Mouse (Mus musculus) mature B cell (primary cell): Measurements from ENCODE around the gene Cds1.

Experiments used
- in situ Hi-C: fragments of 300-500 bp; cut with MboI; formaldehyde crosslinking; loops from 2 replicates; pipeline ENCODE4 v1.14.3; 2019

Gene Cds1

DNA sequence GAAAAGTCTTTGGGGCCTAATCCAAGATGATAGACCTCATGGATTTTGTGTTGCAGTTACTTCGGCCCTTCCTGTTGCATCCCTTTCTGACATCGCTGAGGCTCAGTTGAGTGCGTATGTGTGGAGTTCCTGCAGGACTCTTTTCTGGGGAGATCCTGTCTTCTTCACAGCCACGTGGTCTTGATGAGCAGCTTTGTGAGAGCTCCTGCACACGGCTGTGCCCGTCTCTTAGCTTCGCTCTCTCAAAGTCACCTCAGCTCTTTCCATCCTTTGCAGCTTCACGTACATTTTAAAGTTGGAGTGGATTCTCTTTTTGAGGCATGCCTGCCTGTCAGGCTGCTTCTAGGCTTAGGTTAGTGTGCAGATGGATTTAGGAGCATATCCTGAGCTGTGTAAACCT lies 11.6 kb downstream of the Cds1 start:
- in situ Hi-C loops, result no loop called here

DNA sequence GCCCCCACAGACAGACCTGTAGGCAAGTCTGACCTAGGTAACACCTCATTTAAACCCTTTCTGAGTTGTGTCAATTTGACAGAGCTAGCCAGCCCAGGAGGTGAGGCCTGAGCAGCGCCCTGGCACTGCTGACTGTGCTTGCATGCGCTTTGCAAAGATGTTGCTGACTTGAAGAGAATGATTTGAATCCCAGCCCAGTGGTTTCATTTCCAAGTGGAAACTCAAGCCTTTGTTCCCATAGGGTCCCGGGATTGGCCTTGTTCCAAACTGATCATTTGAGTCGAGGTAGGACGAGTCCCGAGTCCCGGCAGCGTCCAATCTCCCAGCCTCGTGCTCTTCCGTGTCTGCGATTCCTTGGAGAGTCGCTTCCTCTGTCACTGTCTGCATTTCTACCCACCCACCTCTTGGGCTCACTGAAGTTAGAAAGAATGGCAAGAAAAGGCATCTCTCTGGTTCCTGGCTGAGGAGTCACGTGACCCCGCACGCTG lies 14.5 kb downstream of the Cds1 start:
- in situ Hi-C loops, result no loop called here

DNA sequence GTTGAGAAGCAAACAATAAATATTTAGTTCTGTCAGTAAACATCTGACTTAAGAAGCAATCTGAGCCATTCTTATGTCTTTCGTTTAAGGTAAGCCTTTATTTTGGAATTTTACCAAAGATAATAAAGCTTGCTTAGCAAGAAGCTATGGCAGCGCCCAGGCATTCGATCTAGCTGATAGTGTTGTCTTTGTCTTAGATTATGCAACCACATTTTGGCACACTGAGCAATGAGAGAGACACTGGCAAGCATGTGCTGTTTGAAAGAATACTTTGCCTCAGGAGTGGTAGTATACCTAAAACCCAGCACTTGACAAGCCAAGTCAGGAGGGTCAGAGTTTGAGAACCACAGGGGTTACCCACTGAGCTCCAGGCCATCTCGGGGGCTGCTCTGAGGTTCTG lies 16.0 kb downstream of the Cds1 start:
- in situ Hi-C loops, result no loop called here

DNA sequence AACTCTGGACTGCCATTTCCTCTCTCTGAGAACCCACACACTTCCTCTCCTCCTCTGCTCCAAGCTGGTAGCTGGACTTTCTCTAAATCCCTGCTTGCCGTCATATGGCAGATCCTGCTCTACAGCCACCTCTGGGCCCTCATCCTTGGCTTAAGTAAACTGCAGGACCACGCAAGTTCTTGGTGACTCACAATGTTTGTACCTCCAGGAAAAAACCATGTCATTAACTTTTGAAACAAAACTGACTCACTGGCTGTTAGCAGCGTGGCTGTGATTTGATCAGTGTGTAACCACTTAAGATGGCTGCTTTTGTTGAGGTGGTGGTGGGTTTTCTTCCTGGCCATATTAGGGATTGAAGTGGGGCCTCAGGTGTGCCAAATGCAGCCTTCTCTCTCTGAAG lies 19.4 kb downstream of the Cds1 start:
- in situ Hi-C loops, result no loop called here

DNA sequence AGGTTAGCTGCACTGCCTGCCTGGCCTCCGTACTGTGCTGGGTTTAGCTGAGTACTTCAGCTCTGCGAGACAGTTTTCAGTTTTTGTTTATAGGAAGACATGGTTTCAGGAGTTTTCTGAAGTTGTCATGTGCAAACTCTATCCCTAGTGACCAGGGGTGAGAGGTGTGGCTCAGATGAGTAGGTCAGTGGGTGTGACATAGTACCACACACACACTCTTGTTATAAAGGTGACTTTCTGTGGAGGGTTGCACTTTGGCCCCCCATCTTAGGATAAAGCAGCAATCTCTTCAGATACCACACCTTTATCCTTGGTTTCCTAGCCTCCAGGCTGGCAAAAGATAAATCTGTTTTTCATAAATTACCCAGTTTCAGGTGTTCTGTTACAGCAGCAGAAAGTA lies 19.9 kb downstream of the Cds1 start:
- in situ Hi-C loops, result no loop called here

DNA sequence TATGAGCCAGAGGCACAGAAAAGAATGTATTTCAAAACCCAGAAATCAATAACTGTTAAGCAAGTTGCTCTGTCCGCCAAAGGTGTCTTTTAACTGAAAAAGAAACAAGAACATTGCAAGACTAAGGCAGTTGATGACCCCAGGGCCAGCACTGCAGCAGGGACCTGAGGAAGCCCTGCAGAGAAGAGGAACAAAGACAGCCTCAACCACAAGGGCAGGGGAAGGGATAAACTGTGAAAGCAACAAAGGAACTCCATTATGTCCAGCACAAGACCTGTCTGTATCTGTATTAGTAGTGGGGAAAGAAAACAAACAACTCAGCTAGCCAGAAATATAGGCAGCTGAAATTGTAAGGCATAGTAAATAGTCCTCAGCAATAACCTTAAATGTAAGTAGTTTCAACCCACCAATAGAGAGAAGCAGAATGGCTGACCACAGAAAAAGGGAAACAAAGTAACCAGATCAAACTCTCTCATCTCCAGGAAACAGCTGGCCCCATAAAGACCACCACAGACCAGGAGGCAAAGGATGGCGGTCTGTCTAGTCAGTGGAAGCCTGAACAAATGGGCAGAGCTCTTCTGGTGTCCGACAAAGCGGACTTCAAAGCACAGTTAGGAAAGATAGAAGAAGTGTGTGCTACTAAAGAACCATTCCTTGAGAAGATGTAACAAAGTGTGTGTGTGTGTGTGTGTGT lies 21.1 kb downstream of the Cds1 start:
- in situ Hi-C loops, result no loop called here

DNA sequence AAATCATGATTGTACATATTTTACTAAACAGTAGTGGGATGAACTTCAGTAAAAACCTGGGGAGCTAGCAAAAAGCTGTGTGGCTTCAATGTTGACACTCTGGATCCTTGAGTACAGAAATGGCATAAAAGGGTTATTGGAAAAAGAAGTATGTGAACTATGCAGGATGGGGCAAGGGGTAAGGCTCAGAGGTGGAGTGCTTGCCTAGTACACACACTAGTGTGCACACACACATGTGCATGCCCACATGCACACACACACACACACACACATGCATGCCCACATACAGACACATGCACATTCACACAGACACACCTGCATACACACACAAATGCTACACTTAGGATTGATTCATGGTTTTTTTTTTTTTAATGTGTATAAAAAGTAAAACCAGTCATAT lies 24.8 kb downstream of the Cds1 start:
- in situ Hi-C loops, result no loop called here

DNA sequence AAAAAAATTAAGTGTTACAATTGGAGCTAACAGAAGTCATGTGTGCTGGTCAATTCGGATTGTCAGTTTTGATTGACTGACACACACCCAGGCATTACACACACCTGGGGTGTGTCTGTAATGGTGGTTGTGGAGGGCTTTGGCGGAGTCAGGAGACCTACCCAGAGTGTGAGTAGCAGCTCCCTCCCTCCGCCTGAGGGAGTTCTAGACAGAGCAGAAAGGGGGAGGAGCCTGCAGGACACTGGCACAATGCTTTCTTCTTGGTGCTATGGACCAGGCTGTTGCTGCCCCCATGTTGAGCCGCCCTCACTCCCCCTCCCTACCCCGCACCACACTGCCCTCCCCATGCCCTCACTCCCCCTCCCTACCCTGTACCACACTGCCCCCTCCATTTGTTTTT lies 25.6 kb downstream of the Cds1 start:
- in situ Hi-C loops, result no loop called here

DNA sequence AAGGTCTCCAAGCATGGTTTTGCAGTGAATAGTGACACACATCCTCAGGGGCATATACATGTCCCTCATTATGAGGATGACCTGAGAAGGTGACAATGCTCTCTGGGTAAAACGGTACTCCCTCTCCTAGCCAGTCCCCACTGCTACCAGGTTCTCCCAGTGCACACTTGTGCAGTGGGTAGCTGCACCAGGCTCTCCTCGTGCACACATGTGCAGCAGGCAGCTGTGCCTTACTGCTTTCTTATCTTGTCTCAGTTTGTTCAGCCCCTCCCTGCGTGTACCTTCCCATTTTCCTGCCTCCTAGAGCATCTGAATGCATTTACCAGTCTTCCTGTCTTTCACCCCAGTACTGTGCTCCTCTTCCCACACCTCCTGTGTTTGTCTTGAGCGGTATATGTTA lies 27.7 kb downstream of the Cds1 start:
- in situ Hi-C loops, result no loop called here

DNA sequence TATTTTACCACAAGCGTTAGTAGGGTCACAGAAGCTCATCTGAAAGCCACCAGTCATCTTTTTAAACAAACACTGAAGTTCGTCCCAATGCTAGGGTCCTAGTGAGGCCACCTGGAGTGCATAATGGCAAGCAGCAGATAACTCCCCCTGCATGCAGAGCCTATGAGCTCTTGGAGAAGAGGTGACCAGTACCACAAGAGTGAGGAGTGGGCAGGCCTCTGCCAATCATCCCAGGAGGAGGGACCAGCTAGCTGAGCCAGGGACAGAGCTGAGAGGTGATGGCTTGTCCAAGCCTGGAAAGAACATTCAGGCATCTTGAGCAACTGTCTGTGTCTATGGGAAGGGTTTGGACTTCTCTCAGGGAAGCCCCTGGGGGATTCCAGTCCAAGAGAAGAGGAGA lies 37.0 kb downstream of the Cds1 start:
- in situ Hi-C loops, result no loop called here

DNA sequence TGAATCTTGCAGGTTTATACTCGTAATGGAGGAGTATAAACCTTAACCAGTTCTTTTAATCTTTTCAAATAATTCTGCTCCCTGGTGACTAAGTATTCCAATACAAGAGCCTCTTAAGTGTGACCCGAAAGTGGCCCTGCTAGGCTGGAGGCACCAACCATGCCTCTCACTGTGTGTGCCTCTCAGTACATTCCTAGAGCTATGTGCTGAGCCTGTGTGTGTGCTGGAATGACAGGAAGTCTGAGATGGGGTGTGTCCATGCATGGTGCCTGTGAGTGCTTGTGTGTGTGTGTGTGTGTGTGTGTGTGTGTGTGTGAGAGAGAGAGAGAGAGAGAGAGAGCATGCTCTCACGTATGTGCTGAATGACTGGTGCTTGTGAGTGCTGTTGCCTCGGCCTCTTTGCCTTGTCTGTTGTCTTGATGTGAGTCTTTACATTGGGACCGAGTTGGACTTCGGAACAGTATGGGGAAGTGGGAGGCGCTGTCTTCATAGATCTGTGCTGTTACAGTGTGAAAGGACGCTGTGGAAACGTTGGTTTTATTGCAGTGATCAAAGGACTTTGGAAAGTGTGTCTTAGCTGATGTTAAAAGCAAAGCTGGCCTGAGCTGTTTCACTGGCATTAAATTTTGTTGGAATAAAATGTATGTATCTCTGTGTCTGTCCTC lies 37.6 kb downstream of the Cds1 start:
- in situ Hi-C loops, result no loop called here

DNA sequence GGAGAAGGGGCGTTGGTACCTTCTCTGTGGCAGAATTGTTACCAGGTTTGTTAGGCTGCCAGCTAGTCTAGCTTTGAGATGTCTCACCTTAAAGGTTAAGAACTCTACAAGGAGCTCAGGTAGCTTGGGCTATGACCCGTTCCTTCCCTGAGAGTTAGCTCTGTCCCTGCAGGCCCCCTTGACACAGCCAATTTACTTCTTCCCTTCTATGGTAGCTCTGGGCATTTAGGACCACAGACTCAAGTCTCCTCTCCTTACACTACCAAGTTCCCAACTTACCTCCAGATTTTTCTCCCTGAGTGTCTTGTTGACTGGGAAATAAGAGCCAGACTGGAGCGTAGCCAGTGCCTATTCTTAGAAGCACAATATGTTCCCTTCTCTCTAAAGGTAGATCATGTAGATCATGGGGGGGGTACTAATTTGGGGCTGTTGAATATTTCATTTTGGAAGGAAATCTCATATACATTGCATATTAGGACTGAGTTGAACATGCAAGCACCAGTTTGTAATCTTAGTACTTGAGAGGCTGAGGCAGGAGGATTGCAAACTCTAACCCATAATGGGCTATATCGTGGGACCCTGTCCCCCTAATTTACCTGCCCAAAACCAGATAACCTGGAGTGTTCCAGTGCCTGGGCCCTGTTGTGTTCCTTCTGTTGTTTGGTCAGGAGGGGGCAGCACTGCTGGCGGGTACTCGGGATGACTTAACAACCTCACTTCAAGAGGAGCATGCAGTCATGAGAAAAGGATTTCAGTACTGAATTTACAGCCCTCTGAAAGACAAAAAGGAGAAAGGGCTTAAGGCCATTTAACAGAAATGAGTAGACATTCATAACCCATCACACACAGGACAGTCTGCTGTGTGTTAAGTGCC lies 46.6 kb downstream of the Cds1 start:
- in situ Hi-C loops, result no loop called here

DNA sequence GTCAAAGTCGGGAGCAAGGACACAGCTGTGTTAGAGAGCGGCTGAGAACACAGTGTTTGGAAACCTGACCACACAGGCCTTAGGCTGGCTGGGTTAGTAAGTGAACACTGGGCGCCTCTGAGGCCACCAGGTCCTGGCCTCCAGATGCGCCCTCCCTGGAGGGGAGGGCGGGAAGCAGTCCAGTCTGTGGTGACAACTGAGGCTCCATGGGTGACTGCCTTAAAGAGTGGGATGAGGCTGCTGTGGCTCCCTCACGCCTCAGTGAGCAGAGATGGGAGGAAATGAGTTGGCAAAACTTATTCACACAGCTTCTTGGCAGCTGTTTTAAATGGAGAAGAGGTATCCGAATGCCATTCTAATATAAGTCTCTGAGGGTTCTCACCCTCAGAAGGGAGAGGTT lies 51.9 kb downstream of the Cds1 start:
- in situ Hi-C loops, result no loop called here

DNA sequence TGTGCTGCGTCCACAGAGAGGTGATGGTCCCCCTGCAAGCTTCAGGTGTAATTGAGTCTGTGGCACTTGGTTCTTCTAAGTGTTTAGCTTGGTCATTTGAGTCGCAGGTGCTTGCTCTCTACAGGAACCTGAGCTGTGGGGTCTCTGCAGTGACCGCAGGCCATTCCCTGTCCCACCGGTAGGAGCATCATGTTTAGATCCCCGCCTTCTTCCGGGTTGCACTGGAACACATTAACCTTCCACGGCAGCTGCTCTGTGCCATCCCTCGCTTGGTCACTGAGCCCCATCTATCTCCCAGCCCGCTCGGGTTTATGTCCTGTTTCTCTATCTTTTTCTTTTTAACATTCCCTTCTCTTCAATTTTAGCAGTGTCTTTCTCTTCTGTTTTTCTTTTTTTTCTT lies 54.3 kb downstream of the Cds1 start:
- in situ Hi-C loops, result no loop called here

DNA sequence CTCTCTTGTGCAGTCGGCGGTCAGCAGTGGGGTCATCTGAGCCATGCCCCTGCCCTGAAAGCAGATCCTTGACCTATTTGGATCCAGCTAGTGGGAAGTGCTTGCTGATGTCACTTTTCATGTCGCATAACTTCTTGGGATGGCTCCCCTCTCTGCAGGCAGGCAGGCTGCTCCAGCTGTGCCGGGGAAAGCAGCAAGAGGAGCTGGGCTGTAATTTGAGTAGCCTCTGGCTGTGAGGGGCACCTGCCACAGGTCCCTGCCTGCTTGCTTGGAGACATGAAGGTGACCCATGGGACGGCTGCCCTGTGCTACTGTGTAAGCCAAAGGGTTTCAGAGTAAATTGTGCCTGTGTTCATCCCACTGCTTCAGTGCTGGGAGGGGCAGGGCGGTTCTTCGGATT lies 54.9 kb downstream of the Cds1 start:
- in situ Hi-C loops, result no loop called here

DNA sequence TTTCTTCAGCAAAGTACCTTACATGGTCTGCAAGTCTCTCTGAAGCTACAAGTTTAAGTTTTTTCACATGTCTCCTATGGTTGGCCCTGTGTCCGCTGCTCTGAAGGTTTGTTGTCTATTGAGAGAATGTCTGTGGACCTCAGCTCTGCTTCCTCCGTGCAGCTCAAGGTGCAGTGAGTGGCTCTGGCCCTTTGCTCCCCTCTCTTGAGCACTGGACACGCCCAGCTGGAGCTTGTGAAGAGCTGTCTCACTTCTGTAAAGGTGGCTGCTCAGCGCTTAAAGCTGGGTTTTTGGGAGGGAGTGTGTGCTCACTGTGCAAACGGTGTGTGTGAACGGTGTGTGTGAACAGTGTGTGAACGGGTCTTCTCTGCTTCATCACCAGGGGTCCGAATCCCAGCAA lies 56.1 kb downstream of the Cds1 start:
- in situ Hi-C loops, result no loop called here

DNA sequence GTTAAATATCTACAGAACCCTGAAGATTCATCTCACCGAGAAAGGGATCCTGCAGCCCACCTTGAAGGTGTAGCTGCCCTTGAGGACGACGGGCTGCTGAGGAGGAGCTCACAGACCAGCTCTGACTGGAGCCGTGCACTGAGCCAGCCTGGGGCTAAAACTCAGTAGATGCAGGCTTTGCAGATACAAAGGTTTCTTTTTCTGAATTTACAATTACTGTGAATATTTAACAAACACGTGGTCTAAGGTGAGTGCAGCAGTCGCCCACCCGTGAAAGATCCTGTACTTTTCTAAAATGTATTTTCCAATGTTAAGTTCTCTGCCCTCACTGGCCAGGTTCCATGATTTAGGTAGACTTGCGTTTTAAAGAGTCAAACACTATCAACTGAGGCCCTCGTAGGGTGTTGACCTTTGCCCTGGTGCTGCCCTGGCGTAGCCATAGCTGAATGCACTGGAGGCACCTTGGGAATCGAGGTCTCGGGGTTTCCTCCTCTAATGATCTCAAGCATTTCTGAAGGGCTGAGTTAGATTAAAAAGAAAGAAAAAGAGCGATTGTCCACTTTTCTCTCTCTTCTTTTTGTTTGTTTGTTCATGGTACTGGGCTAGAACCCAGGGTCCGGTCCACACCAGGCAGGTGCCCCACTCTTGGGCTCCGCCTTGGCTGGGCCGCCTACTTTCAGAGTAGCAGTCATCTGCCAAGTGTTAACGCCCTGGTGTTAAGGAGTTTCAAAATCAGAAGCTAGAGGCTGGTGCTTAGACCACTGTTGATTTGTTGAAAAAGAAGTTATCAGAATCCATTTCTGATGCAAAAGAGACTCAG lies 56.8 kb downstream of the Cds1 start:
- in situ Hi-C loops, result no loop called here

DNA sequence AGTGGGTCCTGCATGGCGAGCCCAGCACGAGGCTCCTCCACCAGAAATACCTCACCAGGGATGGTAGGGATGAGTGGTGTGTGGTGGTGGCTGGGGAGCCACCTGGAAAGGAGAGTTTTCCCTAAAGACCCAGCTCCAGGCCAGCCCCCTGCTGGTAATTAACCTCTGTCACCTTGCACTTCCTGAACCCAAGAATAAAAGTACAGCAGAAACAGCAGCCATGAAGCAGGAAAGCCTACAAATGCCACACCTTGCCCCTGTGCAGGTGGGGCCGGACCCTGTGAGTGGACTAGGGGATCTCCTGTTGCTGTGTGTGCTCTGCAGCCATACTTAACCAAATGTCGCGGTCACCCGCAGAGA lies 57.4 kb downstream of the Cds1 start:
- in situ Hi-C loops, result no loop called here

DNA sequence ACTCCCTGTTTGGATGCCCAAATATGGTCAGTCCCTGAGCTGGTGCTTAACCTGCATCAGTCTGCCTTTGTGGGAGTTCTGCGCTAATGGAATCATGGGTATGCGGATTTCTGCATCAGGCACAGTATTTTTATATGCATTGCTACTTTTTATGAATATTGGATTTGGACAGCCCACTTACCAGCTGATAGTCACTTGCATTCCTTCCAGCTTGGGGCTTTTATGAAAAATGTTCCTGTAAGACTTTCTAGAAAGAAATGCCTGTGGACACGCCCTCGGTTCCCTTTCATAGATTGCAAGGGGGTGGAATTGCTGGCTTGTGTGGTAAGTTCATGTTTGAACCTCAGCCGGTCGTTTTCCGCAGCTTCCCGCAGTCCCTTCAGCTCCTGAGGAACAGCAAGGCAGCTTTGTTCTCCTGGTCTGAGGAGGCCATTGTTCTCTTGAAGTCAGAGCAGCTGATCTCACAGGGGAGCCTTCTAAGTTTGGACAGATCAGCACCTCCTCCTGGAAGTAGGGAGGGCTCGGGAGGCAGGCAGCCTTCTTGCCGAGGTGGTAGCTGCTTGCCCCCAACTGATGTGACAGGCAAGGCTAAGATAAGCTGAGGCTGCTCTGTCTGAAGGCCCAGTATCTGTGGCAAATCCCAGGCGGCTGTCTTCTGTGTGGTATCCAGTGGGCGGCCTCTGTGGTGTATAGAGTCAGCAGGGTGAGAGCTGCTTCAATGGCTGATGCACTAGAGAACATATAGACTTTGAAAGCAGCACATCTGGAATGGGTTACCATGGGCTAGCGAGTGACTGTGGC lies 60.4 kb downstream of the Cds1 start:
- in situ Hi-C loops, result no loop called here

DNA sequence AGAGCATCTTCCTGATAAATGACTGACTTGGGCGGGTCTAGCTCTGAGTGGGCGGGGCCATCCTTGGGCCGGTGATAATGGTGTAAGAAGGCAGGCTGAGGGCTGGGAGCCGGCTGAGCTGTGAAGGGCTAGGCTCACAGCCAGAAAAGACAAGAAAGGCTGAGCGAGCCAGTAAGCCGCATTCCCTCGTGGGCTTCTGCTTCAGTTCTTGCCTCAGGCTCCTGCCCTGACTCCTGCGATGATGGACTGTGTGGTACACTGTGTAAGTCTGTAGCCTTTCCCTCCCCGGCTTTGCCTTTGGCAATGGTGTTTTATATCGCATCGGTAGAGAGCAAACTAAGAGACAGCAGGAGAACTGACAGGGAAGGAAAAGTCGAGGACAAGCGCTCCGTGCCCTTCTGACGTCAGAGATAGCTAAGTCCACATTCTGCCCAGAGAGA lies 61.6 kb downstream of the Cds1 start:
- in situ Hi-C loops, result no loop called here

DNA sequence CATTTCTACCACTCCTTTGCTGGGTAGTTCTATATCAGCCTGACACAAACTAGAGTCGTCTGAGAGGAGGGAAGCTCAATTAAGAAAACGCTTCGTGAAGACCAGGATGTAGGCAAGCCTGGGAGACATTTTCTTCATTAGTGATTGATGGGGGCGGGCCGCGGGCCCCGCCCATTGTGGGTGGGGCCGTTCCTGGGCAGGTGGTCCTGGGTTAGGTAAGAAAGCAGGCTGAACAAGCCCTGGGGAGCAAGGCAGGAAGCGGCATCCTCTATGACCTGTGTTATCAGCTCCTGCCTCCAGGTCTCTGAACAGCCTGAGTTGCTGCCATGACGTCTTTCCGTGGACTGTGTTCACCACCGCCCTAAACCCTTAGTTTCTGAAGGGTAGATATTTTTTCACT lies 62.5 kb downstream of the Cds1 start:
- in situ Hi-C loops, result no loop called here
